Mouse (Mus musculus) C2C12 (cell line): ENCODE results near the gene Bcor. TPM values are rescaled to one million over a fixed set of nuclear protein-coding genes. Genes with fewer than 3 reads are reported as not detected.

Experiments
- H3K27me3 ChIP-seq: one replicate; pipeline ENCODE4 v1.6.1; 2011; ENCODE audit not compliant: control insufficient read depth, insufficient read depth, insufficient read length
- H3K36me3 ChIP-seq: one replicate; pipeline ENCODE4 v1.6.1; 2011; ENCODE audit not compliant: control insufficient read depth, insufficient read depth
- H3K4me3 ChIP-seq: one replicate; pipeline ENCODE4 v1.5.1; 2011; ENCODE audit warnings: mild to moderate bottlenecking, control low read depth; ENCODE audit not compliant: poor library complexity, insufficient read depth, severe bottlenecking
- H3K79me2 ChIP-seq: one replicate; pipeline ENCODE4 v1.6.1; 2011; ENCODE audit not compliant: control insufficient read depth, insufficient read depth
- H3K79me3 ChIP-seq: one replicate; pipeline ENCODE4 v1.6.1; 2011; ENCODE audit warnings: low read depth, control low read depth
- H3ac ChIP-seq: one replicate; pipeline ENCODE3; 2011; ENCODE audit warnings: low read depth; ENCODE audit not compliant: control insufficient read depth, insufficient read length
- CEBPB ChIP-seq: IDR thresholded peaks from one replicate; pipeline ENCODE4 v1.6.1; 2011; ENCODE audit warnings: low read depth, mild to moderate bottlenecking, control low read depth, moderate library complexity
- CTCF ChIP-seq: IDR thresholded peaks from one replicate; pipeline ENCODE4 v1.5.1; 2011; ENCODE audit not compliant: control insufficient read depth, insufficient read depth, insufficient read length
- FOSL1 ChIP-seq: IDR thresholded peaks from one replicate; pipeline ENCODE4 v1.8.0; 2011; ENCODE audit warnings: mild to moderate bottlenecking, low read length; ENCODE audit not compliant: poor library complexity, insufficient read depth, severe bottlenecking
- MAX ChIP-seq: IDR thresholded peaks from one replicate; pipeline ENCODE4 v1.6.1; 2011; ENCODE audit warnings: mild to moderate bottlenecking, control low read depth
- MYOD1 ChIP-seq: IDR thresholded peaks from one replicate; pipeline ENCODE4 v1.6.1; 2011; ENCODE audit warnings: low read depth; ENCODE audit not compliant: control insufficient read depth, insufficient read length
- MYOG ChIP-seq: IDR thresholded peaks from one replicate; pipeline ENCODE4 v1.6.1; 2011; ENCODE audit not compliant: control insufficient read depth, insufficient read length; ENCODE audit errors: extremely low read depth
- USF1 ChIP-seq: IDR thresholded peaks from one replicate; pipeline ENCODE4 v1.6.1; 2011; ENCODE audit warnings: low read depth, mild to moderate bottlenecking, control low read depth, moderate library complexity
- polyA plus RNA-seq: library from polyadenylated mRNA; unstranded; fragments of >200 nt; fragmentation: generic; extraction: Trizol; gene quantifications from one replicate; pipeline ENCODE4 v1.2.1, GENCODE M21; 2012; ENCODE audit warnings: missing spikeins

Bcor gene
- polyA plus RNA-seq, 1 experiment, result 15.2 TPM

GRCm38 (mm10) chrX:12004416-12004815 lies 155.7 kb downstream of the Bcor start:
- Histone ChIP-seq H3K27me3 (no peaks in the 10 kb centered on the region), H3K79me3 (no peaks in the 10 kb centered on the region), H3ac (no peak overlapping the region), H3K79me2 (no peaks in the 10 kb centered on the region), H3K36me3 (no peaks in the 10 kb centered on the region), H3K4me3 (no peak overlapping the region)
- TF ChIP-seq CEBPB (no peak), CTCF (no peak), MYOG (no peak), USF1 (no peak), MYOD1 (no peak), FOSL1 (no peak), MAX (no peak)

GRCm38 (mm10) chrX:12003947-12004346 lies 156.2 kb downstream of the Bcor start:
- Histone ChIP-seq H3ac (no peak overlapping the region), H3K36me3 (no peaks in the 10 kb centered on the region), H3K4me3 (no peak overlapping the region), H3K27me3 (no peaks in the 10 kb centered on the region), H3K79me3 (no peaks in the 10 kb centered on the region), H3K79me2 (no peaks in the 10 kb centered on the region)
- TF ChIP-seq MYOD1, result no peak
- no peak for TF ChIP-seq FOSL1
- TF ChIP-seq MAX, result no peak
- no peak for TF ChIP-seq CEBPB
- TF ChIP-seq MYOG, result no peak
- no peak for TF ChIP-seq CTCF
- no peak for TF ChIP-seq USF1

GRCm38 (mm10) chrX:12003539-12003938 lies 156.6 kb downstream of the Bcor start:
- no peak overlapping the region for H3K4me3 ChIP-seq
- H3K36me3 ChIP-seq, result no peaks in the 10 kb centered on the region
- no peak for TF ChIP-seq CEBPB
- no peaks in the 10 kb centered on the region for H3K27me3 ChIP-seq
- H3ac ChIP-seq, result no peak overlapping the region
- H3K79me3 ChIP-seq, result no peaks in the 10 kb centered on the region
- H3K79me2 ChIP-seq, result no peaks in the 10 kb centered on the region

GRCm38 (mm10) chrX:12003106-12003505 lies 157.0 kb downstream of the Bcor start:
- Histone ChIP-seq H3ac (no peak overlapping the region), H3K36me3 (no peaks in the 10 kb centered on the region), H3K79me3 (no peaks in the 10 kb centered on the region), H3K27me3 (no peaks in the 10 kb centered on the region), H3K4me3 (no peak overlapping the region), H3K79me2 (no peaks in the 10 kb centered on the region)
- TF ChIP-seq MAX, result no peak
- no peak for TF ChIP-seq MYOG
- no peak for TF ChIP-seq MYOD1
- TF ChIP-seq CEBPB, result no peak
- no peak for TF ChIP-seq CTCF
- TF ChIP-seq USF1, result no peak
- no peak for TF ChIP-seq FOSL1

- H3K27me3 ChIP-seq, result no peaks in the 10 kb centered on the region
- H3K79me3 ChIP-seq, result no peaks in the 10 kb centered on the region
- H3ac ChIP-seq, result no peak overlapping the region
- H3K4me3 ChIP-seq, result no peak overlapping the region
- TF ChIP-seq CTCF, result no peak
- TF ChIP-seq MYOG, result no peak
- no peak for TF ChIP-seq MAX
- TF ChIP-seq MYOD1, result no peak
- no peak for TF ChIP-seq FOSL1
- no peak for TF ChIP-seq USF1
- no peak for TF ChIP-seq CEBPB
- H3K79me2 ChIP-seq, result no peaks in the 10 kb centered on the region
- no peaks in the 10 kb centered on the region for H3K36me3 ChIP-seq
Observed at GRCm38 (mm10) chrX:12002596-12002995, 157.6 kb downstream of the Bcor start.

GRCm38 (mm10) chrX:12001969-12002368 lies 158.2 kb downstream of the Bcor start:
- Histone ChIP-seq H3K36me3 (no peaks in the 10 kb centered on the region), H3ac (no peak overlapping the region), H3K27me3 (no peaks in the 10 kb centered on the region), H3K4me3 (no peak overlapping the region), H3K79me3 (no peaks in the 10 kb centered on the region), H3K79me2 (no peaks in the 10 kb centered on the region)
- TF ChIP-seq CTCF (no peak), MYOG (no peak), CEBPB (no peak), FOSL1 (no peak), MYOD1 (no peak), USF1 (no peak)

- H3K27me3 ChIP-seq, result no peaks in the 10 kb centered on the region
- no peaks in the 10 kb centered on the region for H3K36me3 ChIP-seq
- no peak overlapping the region for H3K4me3 ChIP-seq
- H3ac ChIP-seq, result no peak overlapping the region
- TF ChIP-seq MYOG (no peak), CEBPB (no peak), FOSL1 (no peak), MAX (no peak), CTCF (no peak), USF1 (no peak), MYOD1 (no peak)
- no peaks in the 10 kb centered on the region for H3K79me3 ChIP-seq
- no peaks in the 10 kb centered on the region for H3K79me2 ChIP-seq
Observed at GRCm38 (mm10) chrX:12001336-12001735, 158.8 kb downstream of the Bcor start.
